Mouse (Mus musculus): ENCODE measurements around the gene Galntl6. TPM values are rescaled to one million over a fixed set of nuclear protein-coding genes. Genes with fewer than 3 reads are reported as not detected.

Galntl6 gene
- not detected in 3 replicates for total RNA-seq (2017)

GRCm38 (mm10) chr8:58912196-58912839 is at the start of gene Galntl6:
Gene Galntl6, minus strand, starts transcription at chr8:58912640.
- no peak for ATAC-seq (replicated peaks; ENCODE audit: insufficient number of reproducible peaks, low FRiP score, low TSS enrichment, poor library complexity, severe bottlenecking)

GRCm38 (mm10) chr8:58957195-58957739 is 44.8 kb upstream of the Galntl6 start:
- ATAC-seq (replicated peaks; ENCODE audit: insufficient number of reproducible peaks, low FRiP score, low TSS enrichment, poor library complexity, severe bottlenecking), result no peak

- ATAC-seq (replicated peaks; ENCODE audit: insufficient number of reproducible peaks, low FRiP score, low TSS enrichment, poor library complexity, severe bottlenecking), result no peak
Observed at GRCm38 (mm10) chr8:58943773-58944172, 31.3 kb upstream of the Galntl6 start.

GRCm38 (mm10) chr8:58931066-58931465 is 18.6 kb upstream of the Galntl6 start:
- no peak for ATAC-seq (replicated peaks; ENCODE audit: insufficient number of reproducible peaks, low FRiP score, low TSS enrichment, poor library complexity, severe bottlenecking)

- ATAC-seq (replicated peaks; ENCODE audit: insufficient number of reproducible peaks, low FRiP score, low TSS enrichment, poor library complexity, severe bottlenecking), result no peak
Observed at GRCm38 (mm10) chr8:58915142-58915541, 2.7 kb upstream of the Galntl6 start.

- ATAC-seq (replicated peaks; ENCODE audit: insufficient number of reproducible peaks, low FRiP score, low TSS enrichment, poor library complexity, severe bottlenecking), result no peak
Observed at GRCm38 (mm10) chr8:58913640-58913968, 1.2 kb upstream of the Galntl6 start.

GRCm38 (mm10) chr8:58912840-58913639 is 600 bp upstream of the Galntl6 start:
- ATAC-seq (replicated peaks; ENCODE audit: insufficient number of reproducible peaks, low FRiP score, low TSS enrichment, poor library complexity, severe bottlenecking), result no peak

GRCm38 (mm10) chr8:58911677-58912076 is 763 bp downstream of the Galntl6 start, which contains the start of gene BC030500:
Gene BC030500, plus strand, starts transcription at chr8:58911755.
- ATAC-seq (replicated peaks; ENCODE audit: insufficient number of reproducible peaks, low FRiP score, low TSS enrichment, poor library complexity, severe bottlenecking), result no peak

GRCm38 (mm10) chr8:58904465-58904864 is 8.0 kb downstream of the Galntl6 start:
- ATAC-seq (replicated peaks; ENCODE audit: insufficient number of reproducible peaks, low FRiP score, low TSS enrichment, poor library complexity, severe bottlenecking), result no peak

GRCm38 (mm10) chr8:58895960-58896359 is 16.5 kb downstream of the Galntl6 start:
- ATAC-seq (replicated peaks; ENCODE audit: insufficient number of reproducible peaks, low FRiP score, low TSS enrichment, poor library complexity, severe bottlenecking), result no peak

GRCm38 (mm10) chr8:58890591-58890990 is 21.8 kb downstream of the Galntl6 start:
- no peak for ATAC-seq (replicated peaks; ENCODE audit: insufficient number of reproducible peaks, low FRiP score, low TSS enrichment, poor library complexity, severe bottlenecking)

- ATAC-seq (replicated peaks; ENCODE audit: insufficient number of reproducible peaks, low FRiP score, low TSS enrichment, poor library complexity, severe bottlenecking), result no peak
Observed at GRCm38 (mm10) chr8:58886405-58886804, 26.0 kb downstream of the Galntl6 start.

GRCm38 (mm10) chr8:58824347-58824746 is 88.1 kb downstream of the Galntl6 start:
- no peak for ATAC-seq (replicated peaks; ENCODE audit: insufficient number of reproducible peaks, low FRiP score, low TSS enrichment, poor library complexity, severe bottlenecking)

- ATAC-seq (replicated peaks; ENCODE audit: insufficient number of reproducible peaks, low FRiP score, low TSS enrichment, poor library complexity, severe bottlenecking), result no peak
Observed at GRCm38 (mm10) chr8:58805190-58805589, 107.2 kb downstream of the Galntl6 start.

GRCm38 (mm10) chr8:58801847-58802246 is 110.6 kb downstream of the Galntl6 start:
- no peak for ATAC-seq (replicated peaks; ENCODE audit: insufficient number of reproducible peaks, low FRiP score, low TSS enrichment, poor library complexity, severe bottlenecking)

- ATAC-seq (replicated peaks; ENCODE audit: insufficient number of reproducible peaks, low FRiP score, low TSS enrichment, poor library complexity, severe bottlenecking), result no peak
Observed at GRCm38 (mm10) chr8:58753769-58754168, 158.7 kb downstream of the Galntl6 start.

GRCm38 (mm10) chr8:58737963-58738362 is 174.5 kb downstream of the Galntl6 start:
- no peak for ATAC-seq (replicated peaks; ENCODE audit: insufficient number of reproducible peaks, low FRiP score, low TSS enrichment, poor library complexity, severe bottlenecking)

- no peak for ATAC-seq (replicated peaks; ENCODE audit: insufficient number of reproducible peaks, low FRiP score, low TSS enrichment, poor library complexity, severe bottlenecking)
Observed at GRCm38 (mm10) chr8:58691761-58692160, 220.7 kb downstream of the Galntl6 start.

- no peak for ATAC-seq (replicated peaks; ENCODE audit: insufficient number of reproducible peaks, low FRiP score, low TSS enrichment, poor library complexity, severe bottlenecking)
Observed at GRCm38 (mm10) chr8:58677847-58678450, 234.5 kb downstream of the Galntl6 start.
